Mouse (Mus musculus) ovary, postnatal 36 days (tissue): ENCODE results near the gene Gm14137.

ENCODE experiments used
- DNase-seq: peaks from one replicate; pipeline ENCODE4 v3.0.0; 2022; ENCODE audit warnings: low spot score, mixed read lengths

Gm14137 gene

DNA sequence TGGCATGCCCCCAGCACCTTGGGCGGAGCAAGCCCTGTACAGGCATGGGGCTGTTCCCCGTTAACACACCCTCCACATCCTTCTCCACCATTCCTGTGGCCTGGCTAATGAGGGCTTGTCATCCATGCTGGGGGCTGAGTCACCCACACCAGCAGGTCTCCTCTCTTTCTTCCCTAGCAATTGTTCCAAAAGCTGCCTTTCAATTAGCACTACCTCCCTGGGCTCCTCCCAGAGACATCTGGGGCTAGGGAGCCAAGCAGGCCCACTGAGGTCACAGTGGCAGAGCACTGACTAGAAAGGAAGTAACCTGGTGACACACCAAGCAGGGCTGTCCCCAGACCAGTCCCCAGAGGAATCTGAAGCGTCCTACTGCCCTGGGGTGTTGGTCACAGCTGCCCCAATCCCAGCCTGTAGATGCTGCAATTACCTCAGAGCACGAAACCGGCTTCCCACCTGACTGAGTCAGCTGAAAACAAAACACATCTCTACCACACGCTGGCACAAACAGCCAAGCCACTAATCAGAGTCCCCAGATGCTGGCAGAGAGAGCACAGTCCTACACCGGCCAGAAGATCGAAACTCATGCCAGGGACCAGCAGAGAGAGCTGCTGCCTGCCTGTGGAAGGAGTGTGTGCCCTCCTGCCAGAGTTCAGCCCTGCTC, at the start of gene Gm14137:
TSS of gene Gm14137 (plus strand) at position 519 of the 661 bp plus-strand sequence.
- no peak for DNase-seq

DNA sequence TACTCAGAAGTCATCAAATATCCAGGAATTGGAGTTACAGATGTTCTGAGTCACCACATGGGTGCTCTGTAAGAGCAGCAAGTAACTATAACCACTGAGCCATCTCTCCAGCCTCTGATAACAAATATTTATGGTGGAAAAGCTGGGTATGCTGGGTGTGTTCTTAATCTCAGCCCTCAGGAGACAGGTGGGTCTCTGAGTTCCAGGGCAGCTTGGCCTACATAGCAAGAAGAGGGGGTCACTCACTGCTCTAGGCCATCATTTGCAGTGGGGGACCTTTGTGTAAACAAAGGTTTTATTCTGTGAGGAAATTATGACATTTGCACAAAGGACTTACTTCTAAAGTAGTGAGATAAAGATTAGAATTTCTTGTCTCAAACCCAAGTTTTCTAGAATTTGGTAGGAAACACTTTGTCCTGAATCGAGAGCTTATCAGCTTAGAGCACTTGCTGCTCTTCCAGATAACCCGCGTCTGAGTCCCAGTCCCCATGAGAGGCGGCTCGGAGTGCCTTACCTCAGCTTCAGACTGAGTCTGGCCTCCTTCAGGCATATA, 37.9 kb upstream of the Gm14137 start:
- no peak for DNase-seq

DNA sequence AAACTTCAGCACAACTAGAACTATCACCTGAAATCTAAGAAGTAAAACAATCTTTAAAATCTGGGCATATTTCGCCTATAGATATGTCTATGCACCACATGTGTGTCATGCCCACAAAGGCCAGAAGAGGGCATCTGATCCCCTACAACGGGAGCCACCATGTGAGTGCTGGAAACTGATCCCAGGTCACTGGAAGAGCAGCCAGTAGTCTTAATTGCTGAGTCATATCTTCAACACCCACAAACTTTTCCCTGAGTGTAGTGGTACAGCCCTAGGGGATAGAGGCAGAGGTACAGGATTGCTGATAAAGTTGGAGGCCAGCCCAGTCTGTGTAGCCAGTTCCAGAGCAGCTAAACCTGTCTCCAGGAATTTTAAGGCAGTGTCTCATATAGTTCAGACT, 29.1 kb upstream of the Gm14137 start:
- no peak for DNase-seq

DNA sequence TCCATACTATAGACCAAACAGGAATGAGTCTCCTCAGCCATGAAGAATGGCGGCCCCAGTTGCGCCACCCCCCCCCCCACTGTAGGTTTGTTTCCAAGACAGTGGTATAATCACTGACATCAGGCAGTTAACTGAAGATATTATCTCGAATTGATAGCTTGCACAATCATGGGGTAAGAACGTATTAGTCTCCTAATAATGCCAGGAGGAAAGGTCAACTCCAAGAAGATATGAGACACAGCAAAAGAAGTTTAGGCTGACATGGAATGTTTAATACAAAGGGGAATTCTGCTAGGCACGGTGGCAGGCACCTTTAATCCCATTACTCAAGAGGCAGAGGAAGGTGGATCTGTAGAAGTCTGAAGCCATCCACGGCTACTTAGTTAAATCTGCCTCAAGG, 27.9 kb upstream of the Gm14137 start:
- no peak for DNase-seq

DNA sequence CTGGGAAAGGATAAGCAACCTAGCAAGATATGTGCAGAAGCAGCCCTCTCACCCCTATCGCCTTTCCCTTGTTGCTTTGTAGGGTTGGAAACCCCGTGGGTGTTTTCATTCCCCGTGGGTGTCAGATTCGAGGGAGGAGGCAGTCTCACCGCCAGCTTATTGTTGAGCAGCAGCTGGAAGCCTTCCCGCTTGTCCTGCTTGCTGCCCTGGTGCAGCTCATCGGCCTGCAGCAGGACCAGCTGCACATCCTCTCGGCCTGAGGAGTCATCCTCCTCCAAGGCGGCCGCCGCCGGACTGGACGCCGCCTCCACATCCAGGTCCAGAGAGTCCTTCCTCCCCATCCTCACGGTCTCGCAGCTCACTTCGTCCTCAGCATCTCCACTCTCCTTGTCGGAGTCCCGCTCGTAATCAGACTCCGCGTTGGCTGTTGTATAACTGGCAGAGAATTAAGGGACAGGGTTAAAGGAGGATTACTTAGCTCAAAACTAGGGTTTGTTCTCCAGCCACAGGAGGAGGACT, 27.1 kb upstream of the Gm14137 start:
- DNase-seq, result no peak

DNA sequence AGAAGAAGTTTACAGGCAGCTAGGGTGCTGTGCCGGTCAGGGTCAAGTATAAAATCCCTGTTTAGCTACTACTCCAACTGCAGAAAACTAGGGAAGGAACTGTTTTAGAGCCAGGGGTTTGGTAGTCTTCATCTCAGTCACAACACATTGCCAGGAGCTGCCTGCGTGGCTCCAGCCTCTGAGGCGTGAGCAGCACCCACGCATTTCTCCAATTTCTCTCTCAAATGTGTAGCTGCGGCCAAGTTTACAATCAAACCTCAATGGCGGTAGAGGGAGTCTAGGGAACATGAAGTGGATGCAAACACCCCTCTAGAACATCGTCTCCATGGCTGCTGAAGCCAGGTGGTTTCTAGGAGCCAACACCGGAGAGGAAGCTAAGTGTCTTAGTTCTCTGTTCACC, 26.5 kb upstream of the Gm14137 start:
- DNase-seq, result no peak

DNA sequence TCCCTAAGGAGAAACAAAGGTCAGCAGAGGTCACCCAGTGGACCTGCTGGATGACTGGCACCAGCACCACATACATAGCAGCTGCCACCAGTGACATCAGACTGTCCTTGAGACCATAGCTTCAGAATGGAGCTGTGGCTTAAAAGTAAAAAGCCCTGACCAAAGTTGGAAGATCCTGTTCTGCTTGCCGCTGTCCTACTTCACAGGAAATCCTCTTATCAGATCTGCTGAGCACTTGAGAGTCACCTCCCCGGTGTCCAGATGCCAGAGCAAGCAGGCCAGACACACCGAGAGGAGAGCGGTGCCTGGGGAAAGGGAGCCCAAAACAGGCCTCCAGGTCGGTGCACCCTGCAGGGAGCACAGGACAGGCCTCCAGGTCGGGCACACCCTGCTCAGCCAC, 22.1 kb upstream of the Gm14137 start:
- no peak for DNase-seq

DNA sequence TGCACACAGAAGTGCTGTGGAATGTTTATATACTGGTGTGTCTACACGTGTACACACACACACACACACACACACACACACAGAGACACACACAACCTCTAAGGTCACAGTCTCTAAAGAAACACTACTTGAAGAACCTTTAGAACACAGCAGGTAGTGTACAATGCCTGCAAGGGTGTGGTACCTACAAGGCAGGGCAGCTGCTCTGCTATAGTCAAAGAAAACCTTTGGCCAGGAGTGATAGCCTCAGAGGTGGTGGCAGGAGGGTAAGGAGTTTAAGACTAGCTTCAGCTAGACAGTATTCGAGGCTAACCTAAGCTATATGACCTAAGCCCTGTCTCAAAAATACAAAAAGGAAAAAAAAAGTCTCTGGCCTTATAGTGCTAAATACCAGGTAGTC, 19.6 kb upstream of the Gm14137 start:
- no peak for DNase-seq

DNA sequence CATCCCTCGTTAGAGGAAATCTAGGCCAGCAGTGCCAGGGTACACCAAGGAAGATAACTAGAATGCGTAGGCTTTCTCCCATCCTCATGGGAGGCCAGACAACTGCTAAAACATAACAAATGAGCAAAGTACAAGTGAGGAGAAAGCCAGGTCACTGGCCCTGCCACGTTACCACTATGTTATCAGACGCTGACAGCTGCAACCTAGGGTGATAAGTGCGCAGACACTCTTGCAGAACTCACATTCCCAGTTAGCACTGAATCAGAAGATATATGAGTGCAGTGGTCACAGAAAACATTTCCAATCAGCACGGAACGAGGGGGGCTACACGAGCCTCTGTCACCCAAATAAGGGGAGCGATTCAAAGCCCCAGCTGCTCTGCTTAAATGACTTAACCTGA, 18.9 kb upstream of the Gm14137 start:
- DNase-seq, result no peak

DNA sequence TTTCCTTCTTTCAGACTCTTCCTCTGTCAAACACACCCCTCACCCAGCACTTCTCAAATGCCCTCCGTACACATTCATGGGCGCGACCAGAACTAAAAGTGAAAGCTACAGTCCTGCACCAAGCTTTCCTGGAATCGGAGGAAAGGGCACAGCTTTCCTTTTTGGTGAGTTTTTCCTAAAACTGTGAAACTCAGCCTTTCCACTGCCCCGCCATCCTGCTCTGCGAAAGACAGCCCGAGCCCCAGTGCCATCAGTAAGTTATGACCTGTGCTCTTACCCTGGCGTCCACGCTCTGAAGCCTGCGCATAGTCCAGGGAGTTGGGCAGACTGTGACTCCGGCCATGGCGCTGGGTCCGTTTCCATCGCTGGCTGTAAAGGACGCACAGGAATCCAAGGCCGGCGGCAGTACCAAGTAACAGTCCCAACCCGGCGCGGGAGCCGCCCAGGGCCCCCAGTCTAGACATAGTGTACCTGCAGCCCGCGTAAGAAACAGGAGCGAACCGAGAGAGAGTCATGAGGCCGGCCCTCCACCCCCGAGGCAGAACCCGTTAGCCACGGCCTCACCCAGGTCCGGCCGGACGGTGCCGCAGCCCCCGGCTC, 18.1 kb upstream of the Gm14137 start:
- DNase-seq, result peak; percentile 27

DNA sequence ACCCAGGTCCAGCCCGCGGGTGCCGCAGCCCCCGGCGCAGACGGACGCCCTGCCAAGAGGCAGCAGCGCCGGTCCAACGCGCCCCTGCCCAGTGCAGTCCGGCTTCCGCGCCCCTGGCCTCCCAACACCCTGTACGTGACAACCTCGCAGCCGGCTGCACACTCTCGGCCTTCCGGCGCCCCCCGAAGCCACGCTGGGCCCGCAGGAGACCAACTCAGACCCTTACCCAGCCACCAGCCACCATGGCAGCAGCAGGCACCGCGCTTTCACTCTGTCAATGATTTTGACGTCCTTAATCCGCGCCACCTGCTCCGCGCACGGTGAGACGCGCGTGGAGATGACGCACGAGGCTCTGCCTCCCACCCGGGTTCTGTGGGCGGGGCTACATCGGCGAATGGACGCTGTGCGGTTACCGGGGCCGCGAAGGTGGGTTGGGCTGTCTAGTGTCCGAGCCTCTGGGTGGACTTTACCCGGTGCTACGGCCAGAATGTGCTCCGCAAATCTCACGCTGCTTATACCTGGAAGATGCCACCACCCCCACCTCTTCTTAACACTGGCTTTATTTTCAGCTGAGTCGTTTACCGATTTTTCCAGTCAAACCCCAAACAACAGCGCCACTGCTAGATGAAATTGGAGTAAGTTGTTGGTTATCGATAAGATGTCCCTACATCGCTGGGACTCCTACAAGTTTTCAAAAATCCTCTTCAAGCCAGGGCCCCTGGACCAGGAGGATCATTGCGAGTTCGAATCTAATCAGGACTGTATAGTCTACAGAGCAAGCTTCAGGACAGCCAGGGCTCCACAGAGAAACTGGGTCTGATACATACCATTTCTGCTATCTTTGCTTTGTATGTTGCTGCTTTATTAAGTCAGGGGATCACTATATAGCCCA, 17.4 kb upstream of the Gm14137 start, which contains the start of gene Rmdn3:
TSS of gene Rmdn3 (minus strand) at position 354 of the 892 bp plus-strand sequence.
- DNase-seq, result peak; percentile 92

DNA sequence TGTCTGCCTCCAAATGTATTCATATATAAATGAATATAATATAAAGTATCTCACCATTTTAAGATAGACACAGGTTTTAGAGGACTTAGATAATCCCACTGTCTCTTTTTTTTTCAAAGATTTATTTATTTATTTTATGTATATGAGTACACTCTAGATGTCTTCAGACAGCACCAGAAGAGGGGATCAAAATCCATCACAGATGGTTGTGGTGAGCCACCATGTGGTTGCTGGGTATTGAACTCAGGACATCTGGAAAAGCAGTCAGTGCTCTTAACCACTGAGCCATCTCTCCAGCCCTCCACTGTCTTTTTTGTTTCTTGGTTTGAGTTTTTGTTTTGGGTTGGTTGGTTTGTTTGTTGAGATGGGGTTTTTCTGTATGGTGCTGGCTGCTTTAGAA, 16.5 kb upstream of the Gm14137 start:
- DNase-seq, result no peak

DNA sequence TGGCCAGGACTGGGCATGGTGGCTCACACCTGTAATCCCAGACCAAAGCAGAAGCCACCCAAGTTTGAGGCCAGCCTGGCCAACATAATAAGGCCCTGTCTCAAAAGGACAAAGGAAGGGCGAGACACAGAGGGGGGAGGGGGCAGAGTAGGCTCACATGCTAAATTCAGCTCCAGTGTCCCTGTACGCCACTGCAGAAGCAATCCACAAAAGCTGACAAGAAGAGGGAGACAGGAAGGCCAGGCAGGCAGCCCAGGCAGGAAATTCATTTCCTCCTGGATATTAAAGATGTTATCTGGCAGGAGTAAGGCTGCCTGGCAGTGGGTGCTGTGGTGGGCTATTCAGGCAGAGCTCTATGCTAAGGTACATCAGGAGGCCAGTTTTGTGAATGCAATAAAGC, 13.1 kb upstream of the Gm14137 start:
- DNase-seq, result no peak

DNA sequence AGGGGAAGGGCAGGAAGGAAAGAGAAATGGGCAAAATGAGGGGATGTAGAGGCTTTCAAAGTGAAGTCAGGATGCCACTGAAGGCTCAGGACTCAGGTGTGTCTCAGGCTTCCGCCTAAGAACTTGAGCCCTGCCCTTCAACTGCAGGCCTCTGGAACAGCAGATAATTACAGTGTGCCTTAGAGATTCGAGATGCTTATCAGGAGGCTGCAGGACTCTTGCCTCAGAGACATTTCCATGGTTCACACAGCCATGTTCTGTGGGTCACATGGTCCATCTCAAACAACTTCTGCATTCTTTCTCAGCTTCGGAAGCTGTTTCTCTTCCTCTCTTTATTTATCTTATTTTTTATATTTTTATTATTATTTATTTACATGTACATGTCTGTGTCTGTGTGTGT, 11.2 kb upstream of the Gm14137 start:
- DNase-seq, result no peak

DNA sequence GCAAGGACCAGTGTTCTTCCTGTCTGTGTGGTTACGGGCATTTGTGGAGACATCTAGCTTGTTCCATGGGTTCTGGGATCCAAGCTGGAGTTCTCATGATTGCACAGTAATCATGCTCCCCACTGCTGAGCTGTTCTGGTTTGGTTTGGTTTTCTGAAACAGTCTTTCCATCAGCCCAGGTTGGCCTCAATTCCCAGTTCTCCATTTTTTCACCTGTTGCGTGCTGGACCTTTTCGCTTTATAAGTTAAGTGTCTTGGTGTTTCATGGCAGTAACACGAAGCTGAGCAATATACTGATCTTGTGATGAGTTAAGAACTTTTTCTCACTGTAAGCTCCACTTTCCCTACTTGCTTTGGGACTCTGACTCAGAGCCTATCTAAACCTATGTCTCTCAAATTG, 10.3 kb upstream of the Gm14137 start:
- no peak for DNase-seq

DNA sequence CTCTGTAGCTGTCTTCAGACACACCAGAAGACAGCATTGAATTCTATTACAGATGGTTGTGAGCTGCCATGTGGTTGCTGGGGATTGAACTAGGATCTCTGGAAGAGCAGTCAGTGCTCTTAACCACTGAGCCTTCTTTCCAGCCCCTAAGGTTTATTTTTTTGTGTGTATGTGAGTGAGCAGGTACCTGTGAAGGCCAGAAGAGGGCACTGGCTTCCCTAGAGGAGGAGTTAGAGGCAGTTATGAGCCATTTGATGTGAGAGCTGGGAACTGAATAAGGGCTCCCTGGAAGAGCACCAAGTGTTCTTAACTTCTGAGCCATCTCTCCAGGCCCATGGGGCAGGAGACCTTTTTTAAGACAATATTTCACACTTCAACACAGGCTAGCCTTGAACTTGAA, 8.9 kb upstream of the Gm14137 start:
- DNase-seq, result no peak

DNA sequence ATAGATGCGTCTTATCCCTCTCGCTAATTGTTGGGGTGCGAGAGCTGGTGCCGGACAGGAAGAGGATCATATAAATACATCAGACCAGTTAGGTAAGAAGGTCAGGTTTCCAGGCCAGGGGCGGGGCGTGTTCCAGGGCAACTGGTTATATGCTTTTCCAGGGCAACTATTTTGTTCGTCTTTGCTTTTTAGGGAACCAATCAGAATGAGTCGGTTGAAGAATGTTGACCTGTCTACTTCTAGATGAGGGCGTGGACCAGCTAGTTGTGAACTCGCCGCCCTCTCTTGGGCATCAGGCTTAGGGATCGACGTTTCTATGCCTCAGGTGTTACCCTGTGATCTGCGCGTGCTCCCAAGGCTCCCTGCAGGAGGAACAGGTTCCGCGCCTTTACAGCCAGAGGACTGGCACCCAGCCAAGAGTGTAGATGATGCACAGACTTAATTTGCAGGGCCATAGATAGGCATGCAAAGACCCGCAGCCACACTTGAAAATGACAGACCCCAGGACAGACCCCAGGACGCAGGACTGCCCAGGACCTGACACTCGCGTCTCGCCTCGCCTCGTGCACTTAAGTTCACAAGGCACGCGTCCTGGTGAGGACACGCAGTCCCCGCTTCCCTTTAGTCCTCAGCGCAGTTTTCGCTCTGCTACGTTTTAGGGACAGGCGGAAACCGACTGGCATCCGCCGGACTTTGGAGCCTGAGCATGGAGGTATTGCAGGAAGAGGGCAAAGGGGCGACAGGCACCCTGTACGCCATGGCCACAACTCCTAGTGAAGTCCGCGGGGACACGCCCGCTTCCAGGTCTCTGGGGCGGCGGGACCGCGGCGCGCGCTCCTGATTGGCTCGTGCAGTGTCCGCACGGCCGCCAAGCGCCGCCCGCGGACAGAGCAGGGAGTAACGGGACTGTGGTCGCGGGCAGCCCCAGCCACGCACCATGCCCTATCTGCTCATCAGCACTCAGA, 7.1 kb upstream of the Gm14137 start, which contains the start of gene Gchfr:
TSS of gene Gchfr (plus strand) at position 873 of the 965 bp plus-strand sequence.
- peak; percentile 72 for DNase-seq

DNA sequence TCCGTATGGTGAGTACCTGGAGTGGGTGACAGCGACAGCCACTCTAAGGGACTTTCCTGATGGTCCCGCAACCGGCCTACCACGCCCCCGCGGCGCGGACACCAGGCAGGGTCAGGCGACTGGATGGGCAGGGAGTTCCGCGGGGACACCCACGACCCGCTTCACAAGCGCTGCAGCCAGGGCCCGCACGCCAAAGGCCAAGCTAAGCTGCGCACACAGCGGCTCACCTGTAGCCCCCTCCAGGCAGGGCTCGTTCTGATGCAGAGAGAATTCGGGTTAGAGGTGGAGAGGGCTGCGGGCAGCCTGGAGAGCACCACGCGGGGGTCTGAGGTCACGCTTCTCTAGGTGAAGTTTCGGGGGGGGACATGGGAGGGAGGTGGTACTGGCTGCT, 6.4 kb upstream of the Gm14137 start:
- DNase-seq, result no peak

DNA sequence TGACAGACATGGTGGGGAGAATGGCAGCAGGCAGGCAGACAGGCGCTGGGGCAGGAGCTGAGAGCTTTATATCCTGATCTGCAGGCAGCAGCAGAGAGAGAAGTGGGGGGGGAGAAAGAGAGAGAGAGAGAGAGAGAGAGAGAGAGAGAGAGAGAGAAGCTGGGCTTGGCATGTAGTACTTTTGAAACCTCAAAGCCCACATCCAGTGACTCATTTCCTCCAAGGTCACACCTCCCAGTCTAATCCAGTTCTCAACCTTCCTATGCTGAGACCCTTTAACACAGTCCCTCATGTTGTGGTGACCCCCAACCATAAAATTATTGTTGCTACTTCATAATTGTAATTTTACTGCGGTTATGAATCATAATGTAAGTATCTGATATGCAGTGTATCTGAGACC, 4.0 kb upstream of the Gm14137 start:
- DNase-seq, result no peak

DNA sequence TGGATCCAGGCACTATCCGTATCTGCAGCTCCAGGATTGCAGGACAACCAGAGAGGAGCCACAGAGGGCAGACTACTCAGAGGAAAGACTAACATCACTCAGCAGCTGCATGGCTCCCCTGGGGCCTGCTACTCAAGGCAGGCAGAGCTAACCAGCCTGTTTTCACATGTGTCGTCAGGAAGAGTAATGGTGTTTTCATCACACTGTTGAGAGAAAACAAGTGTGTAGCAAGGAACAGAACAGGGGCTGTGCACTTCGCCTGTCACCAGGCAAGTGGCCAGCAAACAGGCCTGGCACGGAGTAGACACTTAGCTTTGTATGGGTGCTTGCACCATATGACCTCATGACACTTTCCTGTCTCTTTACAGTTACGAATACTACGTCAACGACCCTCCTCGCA, 2.7 kb upstream of the Gm14137 start:
- no peak for DNase-seq

DNA sequence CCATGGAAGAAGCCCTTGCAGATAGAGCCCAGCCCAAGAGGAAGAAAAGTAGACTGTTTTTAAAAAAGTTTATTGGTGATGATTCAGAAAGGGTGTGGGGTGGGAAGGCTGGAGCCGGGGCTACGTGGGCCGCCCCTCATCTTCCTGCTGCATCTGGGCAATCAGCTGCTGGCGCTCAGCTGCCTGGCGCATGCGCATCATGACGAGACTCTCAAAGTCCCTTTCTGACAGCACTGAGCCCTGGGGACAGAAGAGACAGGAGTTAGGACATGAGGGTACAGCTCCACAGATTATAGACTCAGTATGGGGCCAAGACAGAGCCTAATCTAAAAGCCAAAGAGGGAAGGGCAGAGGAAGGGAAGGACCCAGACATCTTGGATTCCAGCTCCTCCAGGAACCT, 1.9 kb upstream of the Gm14137 start:
- no peak for DNase-seq
